12 mouse cellular contexts compared by ENCODE assay signal in genomic region chr3:96209242-96209641, GRCm38 (mm10). TPM values are rescaled to one million over a fixed set of nuclear protein-coding genes. Genes with fewer than 3 reads are reported as not detected.
DNase-seq lines count a peak whose midpoint lies in the region; ATAC-seq and TF ChIP-seq lines count a peak whose summit lies in the region.
"Had no signal": no experiment of that assay in that cellular context is flagged by ENCODE, and none has a peak within 500 bp of the region (broad histone marks: within the 10 kb centered on the region; RNA-seq: fewer than 3 reads in every experiment).

No protein-coding gene starts in this region.

- TF ChIP-seq POLR2A in lung, adult 2 months (IDR thresholded peaks at IDR 0.05; ENCODE audit: borderline replicate concordance, extremely low read depth, low read depth, low read length) = no peak

- no peak for TF ChIP-seq EP300 in heart, postnatal 0 days (IDR thresholded peaks at IDR 0.05; ENCODE audit: low read depth)

- no peaks in the 10 kb centered on the region for H3K36me3 ChIP-seq in heart, postnatal 0 days (replicated peaks; ENCODE audit: control insufficient read depth, insufficient read depth, low read length)
- H3K36me3 ChIP-seq in heart, embryonic 12.5 days = no peaks in the 10 kb centered on the region
- no peaks in the 10 kb centered on the region for H3K36me3 ChIP-seq in limb, embryonic 13.5 days
- H3K36me3 ChIP-seq: forebrain, embryonic 10.5 days had no signal

- TF ChIP-seq CTCF in heart, postnatal 0 days (IDR thresholded peaks at IDR 0.05; ENCODE audit: low read depth) = peak; percentile 27
- 0 out of 2 replicates have a peak, but pooled peaks have one; percentile 3 for TF ChIP-seq CTCF in lung, adult 2 months (IDR thresholded peaks at IDR 0.05; ENCODE audit: insufficient read depth, low read length)

- no peak overlapping the region for H3K27ac ChIP-seq in heart, postnatal 0 days (ENCODE audit: low read depth)
- H3K27ac ChIP-seq in heart, embryonic 12.5 days (ENCODE audit: poor library complexity, severe bottlenecking) = no peak overlapping the region
- H3K27ac ChIP-seq in limb, embryonic 13.5 days = no peak overlapping the region
- H3K27ac ChIP-seq: forebrain, embryonic 10.5 days had no signal

- H3K27me3 ChIP-seq in heart, postnatal 0 days (ENCODE audit: control insufficient read depth, insufficient read depth, low read length) = no peaks in the 10 kb centered on the region
- 0 out of 2 replicates have a peak, but pooled peaks cover 6% of the 10 kb centered on the region for H3K27me3 ChIP-seq in heart, embryonic 12.5 days (replicated peaks)
- peaks cover 3% of the 10 kb centered on the region; the same call in 1 of the 2 replicates for H3K27me3 ChIP-seq in limb, embryonic 13.5 days

- no peak for DNase-seq in heart, postnatal 0 days (ENCODE audit: low spot score)
- no peak for DNase-seq in lung, adult 2 months
- no peak for DNase-seq in lung, postnatal 4 days
- DNase-seq in ZHBTc4 (ENCODE audit: low read depth, low spot score) = peak; percentile 52
- no peak for DNase-seq in right cerebral cortex, postnatal 10 days (ENCODE audit: low spot score in 2 of 2)
- DNase-seq in ovary, postnatal 10 days (ENCODE audit: low spot score) = no peak
- DNase-seq: cerebellum, adult 11-12 months; lung, postnatal 14 days had no signal

- H3K9me3 ChIP-seq in heart, postnatal 0 days (replicated peaks; ENCODE audit: control insufficient read depth, low read length) = no peaks in the 10 kb centered on the region
- H3K9me3 ChIP-seq in heart, embryonic 12.5 days (replicated peaks) = no peaks in the 10 kb centered on the region
- H3K9me3 ChIP-seq in limb, embryonic 13.5 days = no peaks in the 10 kb centered on the region
- H3K9me3 ChIP-seq: forebrain, embryonic 10.5 days had no signal

- WGBS in heart, postnatal 0 days = 24% methylated on average over 15 of the region's 15 CpGs
- 20% methylated on average over 15 of the region's 15 CpGs for WGBS in heart, embryonic 12.5 days
- WGBS in lung, adult 2 months = 28% methylated on average over 15 of the region's 15 CpGs
- WGBS in limb, embryonic 13.5 days = 27% methylated on average over 15 of the region's 15 CpGs

- no peak for ATAC-seq in heart, postnatal 0 days (ENCODE audit: insufficient read depth, low read depth)
- no peak for ATAC-seq in heart, embryonic 12.5 days (ENCODE audit: insufficient number of reproducible peaks, low FRiP score)
- no peak for ATAC-seq in limb, embryonic 13.5 days (ENCODE audit: low FRiP score, low read depth)

- H3K9ac ChIP-seq in heart, postnatal 0 days (replicated peaks; ENCODE audit: low read depth, low read length) = no peak overlapping the region
- no peak overlapping the region for H3K9ac ChIP-seq in heart, embryonic 12.5 days
- H3K9ac ChIP-seq in limb, embryonic 13.5 days = 0 out of 2 replicates have a peak overlapping the region, but pooled peaks have one; percentile 8

- no peak overlapping the region for H3K4me3 ChIP-seq in heart, postnatal 0 days (ENCODE audit: low read depth, low read length)
- H3K4me3 ChIP-seq in heart, embryonic 12.5 days = no peak overlapping the region
- H3K4me3 ChIP-seq in lung, adult 2 months (replicated peaks; ENCODE audit: extremely low read depth, low read depth, low read length) = no peak overlapping the region
- H3K4me3 ChIP-seq in limb, embryonic 13.5 days = no peak overlapping the region
- H3K4me3 ChIP-seq: forebrain, embryonic 10.5 days had no signal

- no peaks in the 10 kb centered on the region for H3K4me1 ChIP-seq in heart, postnatal 0 days (ENCODE audit: control insufficient read depth, insufficient read depth)
- H3K4me1 ChIP-seq in heart, embryonic 12.5 days (replicated peaks) = 0 out of 2 replicates have a peak, but pooled peaks cover 4% of the 10 kb centered on the region
- H3K4me1 ChIP-seq in lung, adult 2 months (ENCODE audit: control insufficient read depth, insufficient read depth, low read length) = no peaks in the 10 kb centered on the region
- H3K4me1 ChIP-seq in limb, embryonic 13.5 days = no peaks in the 10 kb centered on the region

- H3K4me2 ChIP-seq in heart, postnatal 0 days (ENCODE audit: low read depth, low read length) = no peak overlapping the region
- no peak overlapping the region for H3K4me2 ChIP-seq in heart, embryonic 12.5 days
- no peak overlapping the region for H3K4me2 ChIP-seq in limb, embryonic 13.5 days (replicated peaks)

RNA-seq across cellular contexts. Expression of gene Bola1, which starts 10.3 kb away (rescaled TPM):
- 30.0 and 78.1 TPM in 2 replicates for total RNA-seq in heart, postnatal 0 days (2014; rRNA removed; ENCODE audit: low replicate concordance)
- 52.4 and 55.3 TPM in 2 replicates for polyA plus RNA-seq in heart, postnatal 0 days (2015; fragmentation: Nextera tagmentation; extraction: Ambion mirVana)
- 44.4 and 45.6 TPM in 2 replicates for polyA plus RNA-seq in heart, embryonic 12.5 days (2016; fragmentation: Nextera tagmentation; extraction: Ambion mirVana)
- polyA plus RNA-seq in lung, adult 2 months (2012; rRNA removed) = 61.3 and 70.4 TPM in 2 replicates
- polyA plus RNA-seq in limb, embryonic 13.5 days (2015; fragmentation: Nextera tagmentation; extraction: Ambion mirVana) = 51.1 and 55.2 TPM in 2 replicates

RNA-seq across cellular contexts. Expression of gene Hist2h2ab, which starts 10.4 kb away (rescaled TPM):
- 41.6 and 50.4 TPM in 2 replicates for total RNA-seq in heart, postnatal 0 days (2014; rRNA removed; ENCODE audit: low replicate concordance)
- not detected in 2 replicates for polyA plus RNA-seq in heart, postnatal 0 days (2015; fragmentation: Nextera tagmentation; extraction: Ambion mirVana)
- polyA plus RNA-seq in heart, embryonic 12.5 days (2016; fragmentation: Nextera tagmentation; extraction: Ambion mirVana) = not detected in 2 replicates
- 1.2 and 2.7 TPM in 2 replicates for polyA plus RNA-seq in lung, adult 2 months (2012; rRNA removed)
- 1.3 TPM in 1 of 2 replicates, not detected in the other for polyA plus RNA-seq in limb, embryonic 13.5 days (2015; fragmentation: Nextera tagmentation; extraction: Ambion mirVana)
- polyA plus RNA-seq: forebrain, embryonic 10.5 days; heart, embryonic 16.5 days had no signal

RNA-seq across cellular contexts. Expression of gene Hist2h2ac, which starts 11.4 kb away (rescaled TPM):
- 861 and 913 TPM in 2 replicates for total RNA-seq in heart, postnatal 0 days (2014; rRNA removed; ENCODE audit: low replicate concordance)
- 2.5 and 3.4 TPM in 2 replicates for polyA plus RNA-seq in heart, postnatal 0 days (2015; fragmentation: Nextera tagmentation; extraction: Ambion mirVana)
- polyA plus RNA-seq in heart, embryonic 12.5 days (2016; fragmentation: Nextera tagmentation; extraction: Ambion mirVana) = 4.4 and 5.9 TPM in 2 replicates
- 6.0 and 7.1 TPM in 2 replicates for polyA plus RNA-seq in lung, adult 2 months (2012; rRNA removed)
- 11.1 and 12.0 TPM in 2 replicates for polyA plus RNA-seq in limb, embryonic 13.5 days (2015; fragmentation: Nextera tagmentation; extraction: Ambion mirVana)

RNA-seq across cellular contexts. Expression of gene Hist2h2be, which starts 11.7 kb away (rescaled TPM):
- total RNA-seq in heart, postnatal 0 days (2014; rRNA removed; ENCODE audit: low replicate concordance) = 13.2 and 22.1 TPM in 2 replicates
- 6.4 and 7.6 TPM in 2 replicates for polyA plus RNA-seq in heart, postnatal 0 days (2015; fragmentation: Nextera tagmentation; extraction: Ambion mirVana)
- polyA plus RNA-seq in heart, embryonic 12.5 days (2016; fragmentation: Nextera tagmentation; extraction: Ambion mirVana) = 5.0 and 5.7 TPM in 2 replicates
- 4.2 and 6.2 TPM in 2 replicates for polyA plus RNA-seq in lung, adult 2 months (2012; rRNA removed)
- polyA plus RNA-seq in limb, embryonic 13.5 days (2015; fragmentation: Nextera tagmentation; extraction: Ambion mirVana) = 6.7 and 7.2 TPM in 2 replicates

RNA-seq across cellular contexts. Expression of gene Sv2a, which starts 28.3 kb away (rescaled TPM):
- total RNA-seq in heart, postnatal 0 days (2014; rRNA removed; ENCODE audit: low replicate concordance) = 9.8 and 15.4 TPM in 2 replicates
- polyA plus RNA-seq in heart, postnatal 0 days (2015; fragmentation: Nextera tagmentation; extraction: Ambion mirVana) = 10.8 and 11.2 TPM in 2 replicates
- 20.3 and 21.7 TPM in 2 replicates for polyA plus RNA-seq in heart, embryonic 12.5 days (2016; fragmentation: Nextera tagmentation; extraction: Ambion mirVana)
- polyA plus RNA-seq in lung, adult 2 months (2012; rRNA removed) = 1.5 and 1.6 TPM in 2 replicates
- 4.6 and 7.8 TPM in 2 replicates for polyA plus RNA-seq in limb, embryonic 13.5 days (2015; fragmentation: Nextera tagmentation; extraction: Ambion mirVana)
